Mouse (Mus musculus) heart, adult 9 months (tissue): Measurements from ENCODE around the gene Atp5k.

Source experiments
- DNase-seq, 2 experiments: peaks; one replicate each; pipeline ENCODE4 v3.0.0; 2022; ENCODE audit warnings: low spot score in 2 of 2

The Atp5k gene

GRCm38 (mm10) chr5:108427186-108427585 lies 7.1 kb downstream of the Atp5k start:
- DNase-seq: peak in 1 of 2 experiments; percentile 44

- no peak for DNase-seq
Observed at GRCm38 (mm10) chr5:108423427-108423826, 10.8 kb downstream of the Atp5k start.

GRCm38 (mm10) chr5:108422741-108423140 lies 11.5 kb downstream of the Atp5k start:
- DNase-seq: no peak

- DNase-seq: no peak
Observed at GRCm38 (mm10) chr5:108414711-108415110, 19.5 kb downstream of the Atp5k start.

GRCm38 (mm10) chr5:108406977-108407376 lies 27.3 kb downstream of the Atp5k start:
- no peak for DNase-seq

- DNase-seq: no peak
Observed at GRCm38 (mm10) chr5:108405460-108405859, 28.8 kb downstream of the Atp5k start.

GRCm38 (mm10) chr5:108403453-108403852 lies 30.8 kb downstream of the Atp5k start:
- DNase-seq: no peak

- no peak for DNase-seq
Observed at GRCm38 (mm10) chr5:108389744-108390143, 44.5 kb downstream of the Atp5k start.

GRCm38 (mm10) chr5:108388201-108388600 lies 46.0 kb downstream of the Atp5k start, which contains the start of gene Pde6b:
Gene Pde6b, plus strand, starts transcription at chr5:108388391.
- DNase-seq: no peak

GRCm38 (mm10) chr5:108386449-108386848 lies 47.8 kb downstream of the Atp5k start:
- no peak for DNase-seq

GRCm38 (mm10) chr5:108385632-108386031 lies 48.6 kb downstream of the Atp5k start:
- no peak for DNase-seq
